Mouse (Mus musculus) spleen, adult 2 months (tissue): ENCODE results near the gene Dnajc10.

ENCODE experiments used
- CTCF ChIP-seq: fragments of 200-500 bp; IDR thresholded peaks from 2 replicates; pipeline ENCODE4 v1.5.1; 2011; ENCODE audit warnings: mild to moderate bottlenecking, inconsistent platforms; ENCODE audit not compliant: insufficient read depth, insufficient read length, insufficient replicate concordance; ENCODE audit errors: extremely low read depth
- POLR2A ChIP-seq: fragments of 200-500 bp; IDR thresholded peaks from 2 replicates; pipeline ENCODE4 v1.6.1; 2011; ENCODE audit warnings: low read depth, low read length, inconsistent platforms

GRCm38 (mm10) chr2:80311350-80311749 lies 3.9 kb upstream of the Dnajc10 start:
- no peak for TF ChIP-seq POLR2A
- TF ChIP-seq CTCF, result no peak
